Mouse (Mus musculus) cerebellum, adult 9-11 months (tissue): ENCODE measurements at regions not wholly inside any gene's neighbourhood (a gene's known extent, or its start where the extent isn't known, plus 50 kb on each side); places are given as distances from the start of the nearest gene placed in this dataset.

Experiments used
- DNase-seq: peaks from one replicate; pipeline ENCODE4 v3.0.0; 2022

- DNase-seq = no peak
Measured at GRCm38 (mm10) chr14:61904426-61905124, 297.3 kb downstream of the Kcnrg start.

- no peak for DNase-seq
Measured at GRCm38 (mm10) chr14:61918113-61918512, 310.9 kb downstream of the Kcnrg start.

- no peak for DNase-seq
Measured at GRCm38 (mm10) chr14:61931811-61932210, 324.6 kb downstream of the Kcnrg start.

- DNase-seq = no peak
Measured at GRCm38 (mm10) chr14:61941682-61942081, 334.4 kb downstream of the Kcnrg start.

GRCm38 (mm10) chr14:61945659-61946058 is 338.4 kb downstream of the Kcnrg start:
- no peak for DNase-seq

- DNase-seq = no peak
Measured at GRCm38 (mm10) chr14:61949446-61949845, 342.2 kb downstream of the Kcnrg start.

- no peak for DNase-seq
Measured at GRCm38 (mm10) chr14:61950004-61950403, 342.4 kb upstream of the Rnaseh2b start.

- no peak for DNase-seq
Measured at GRCm38 (mm10) chr14:61953029-61953428, 339.4 kb upstream of the Rnaseh2b start.

- no peak for DNase-seq
Measured at GRCm38 (mm10) chr14:61955416-61955815, 337.0 kb upstream of the Rnaseh2b start.

GRCm38 (mm10) chr14:61960243-61960957 is 332.0 kb upstream of the Rnaseh2b start:
- no peak for DNase-seq

- DNase-seq = no peak
Measured at GRCm38 (mm10) chr14:61968467-61968866, 323.9 kb upstream of the Rnaseh2b start.

GRCm38 (mm10) chr14:61968957-61969535 is 323.3 kb upstream of the Rnaseh2b start:
- no peak for DNase-seq

- DNase-seq = no peak
Measured at GRCm38 (mm10) chr14:61970591-61970990, 321.8 kb upstream of the Rnaseh2b start.

GRCm38 (mm10) chr14:61971100-61972088 is 321.0 kb upstream of the Rnaseh2b start:
- no peak for DNase-seq

GRCm38 (mm10) chr14:61975301-61975732 is 317.1 kb upstream of the Rnaseh2b start:
- no peak for DNase-seq

GRCm38 (mm10) chr14:61980581-61980980 is 311.8 kb upstream of the Rnaseh2b start:
- no peak for DNase-seq

- DNase-seq = no peak
Measured at GRCm38 (mm10) chr14:61985575-61985974, 306.8 kb upstream of the Rnaseh2b start.

GRCm38 (mm10) chr14:61986203-61986602 is 306.2 kb upstream of the Rnaseh2b start:
- no peak for DNase-seq

GRCm38 (mm10) chr14:61995253-61995652 is 297.1 kb upstream of the Rnaseh2b start:
- no peak for DNase-seq

- no peak for DNase-seq
Measured at GRCm38 (mm10) chr14:61997736-61998135, 294.7 kb upstream of the Rnaseh2b start.

GRCm38 (mm10) chr14:61998259-61998658 is 294.1 kb upstream of the Rnaseh2b start:
- no peak for DNase-seq

GRCm38 (mm10) chr14:62001481-62001949 is 290.9 kb upstream of the Rnaseh2b start:
- DNase-seq = no peak

GRCm38 (mm10) chr14:62002131-62002530 is 290.3 kb upstream of the Rnaseh2b start:
- DNase-seq = no peak
